Mouse (Mus musculus) neural tube, embryonic 15.5 days (tissue): ENCODE results near the gene Mindy4b-ps. TPM values are rescaled to one million over a fixed set of nuclear protein-coding genes. Genes with fewer than 3 reads are reported as not detected.

ENCODE experiments used
- ATAC-seq: fragments of 200-750 bp; cut with Nextera tagmentation; 2 replicates; pipeline ENCODE4 v1.8.0; 2017; ENCODE audit warnings: mild to moderate bottlenecking, moderate TSS enrichment, moderate library complexity; ENCODE audit not compliant: low FRiP score
- H3K27ac ChIP-seq: fragments of 300-500 bp; sonication (generic); replicated peaks from 2 replicates; pipeline ENCODE4 v1.5.1; 2015; ENCODE audit warnings: mild to moderate bottlenecking, inconsistent platforms
- H3K27me3 ChIP-seq: fragments of 300-500 bp; sonication (generic); replicated peaks from 2 replicates; pipeline ENCODE4 v1.6.1; 2015; ENCODE audit warnings: inconsistent platforms
- H3K36me3 ChIP-seq: fragments of 300-500 bp; sonication (generic); 2 replicates; pipeline ENCODE4 v1.6.1; 2015; ENCODE audit warnings: inconsistent platforms
- H3K4me1 ChIP-seq: fragments of 300-500 bp; sonication (generic); 2 replicates; pipeline ENCODE4 v1.6.1; 2015; ENCODE audit warnings: inconsistent platforms
- H3K4me2 ChIP-seq: fragments of 300-500 bp; sonication (generic); 2 replicates; pipeline ENCODE4 v1.6.1; 2015; ENCODE audit warnings: inconsistent platforms, mild to moderate bottlenecking, moderate library complexity
- H3K4me3 ChIP-seq: fragments of 300-500 bp; sonication (generic); replicated peaks from 2 replicates; pipeline ENCODE4 v1.5.1; 2015; ENCODE audit warnings: mild to moderate bottlenecking, inconsistent platforms
- H3K9ac ChIP-seq: fragments of 300-500 bp; sonication (generic); replicated peaks from 2 replicates; pipeline ENCODE4 v1.6.1; 2015; ENCODE audit warnings: mild to moderate bottlenecking, inconsistent platforms
- H3K9me3 ChIP-seq: fragments of 300-500 bp; sonication (generic); replicated peaks from 2 replicates; pipeline ENCODE4 v1.6.1; 2016; ENCODE audit warnings: inconsistent platforms
- WGBS: fragments of 180-500 bp; shearing (Covaris S2); methylation state at CpG from one replicate; pipeline ENCODE4 v1.1.7; 2015; ENCODE audit warnings: mixed read lengths; 5-methylcytosine and 5-hydroxymethylcytosine counted together
- polyA plus RNA-seq: library from polyadenylated mRNA; unstranded; fragments of >200 nt; fragmentation: Nextera tagmentation; extraction: Ambion mirVana; gene quantifications from 2 replicates; pipeline ENCODE4 v1.2.1, GENCODE M21; 2015

The Mindy4b-ps gene
- polyA plus RNA-seq, 1 experiment from 2014 or later = 0.26 TPM

DNA sequence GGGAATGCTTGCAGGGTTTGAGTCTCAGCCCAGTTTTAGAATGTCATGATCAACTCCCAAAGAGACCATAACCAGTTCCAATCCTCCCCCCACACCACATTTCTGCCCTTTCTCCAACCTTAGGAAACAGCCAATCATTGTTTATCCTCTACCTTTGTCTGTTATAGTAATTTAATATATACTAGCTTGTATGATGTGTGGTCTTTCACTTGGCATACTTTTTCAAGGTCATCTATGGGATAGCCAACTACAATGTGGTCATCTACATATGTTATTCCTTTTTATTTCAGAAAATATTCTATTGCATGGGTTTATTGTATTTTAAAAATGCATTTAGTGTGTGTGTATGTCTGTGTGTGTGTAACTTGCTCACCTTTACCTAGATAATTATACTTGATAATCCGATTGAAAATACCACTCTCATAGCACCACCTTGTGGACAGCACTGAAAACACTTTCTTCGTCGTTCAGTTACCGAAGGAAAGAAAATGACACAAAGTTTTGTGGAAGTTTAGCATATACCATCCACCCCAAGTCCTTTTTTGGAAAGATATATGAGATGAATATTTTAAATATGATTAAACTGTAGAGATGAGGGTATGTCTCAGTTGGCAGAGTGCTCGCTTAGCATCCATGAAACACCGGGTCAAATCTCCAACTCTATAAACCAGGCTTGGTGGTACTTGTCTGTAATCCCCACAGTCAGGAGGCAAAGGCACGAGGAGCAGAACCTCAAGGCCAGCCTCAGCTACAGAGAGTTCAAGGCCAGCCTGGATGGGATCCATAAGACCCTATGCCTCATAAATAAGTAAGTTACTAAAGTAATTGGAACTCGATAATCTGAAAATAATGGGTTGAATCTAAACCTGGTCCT lies 37.7 kb downstream of the Mindy4b-ps start:
- Histone ChIP-seq H3K9me3 (no peaks in the 10 kb centered on the region), H3K27ac (no peak overlapping the region), H3K4me3 (no peak overlapping the region), H3K4me2 (no peak overlapping the region), H3K4me1 (no peaks in the 10 kb centered on the region; the same call in 1 of the 2 replicates), H3K27me3 (no peaks in the 10 kb centered on the region), H3K36me3 (no peaks in the 10 kb centered on the region), H3K9ac (no peak overlapping the region)
- WGBS = 36% methylated on average over 8 of the region's 8 CpGs
- peak; percentile 47; the same call in 1 of the 2 replicates for ATAC-seq

DNA sequence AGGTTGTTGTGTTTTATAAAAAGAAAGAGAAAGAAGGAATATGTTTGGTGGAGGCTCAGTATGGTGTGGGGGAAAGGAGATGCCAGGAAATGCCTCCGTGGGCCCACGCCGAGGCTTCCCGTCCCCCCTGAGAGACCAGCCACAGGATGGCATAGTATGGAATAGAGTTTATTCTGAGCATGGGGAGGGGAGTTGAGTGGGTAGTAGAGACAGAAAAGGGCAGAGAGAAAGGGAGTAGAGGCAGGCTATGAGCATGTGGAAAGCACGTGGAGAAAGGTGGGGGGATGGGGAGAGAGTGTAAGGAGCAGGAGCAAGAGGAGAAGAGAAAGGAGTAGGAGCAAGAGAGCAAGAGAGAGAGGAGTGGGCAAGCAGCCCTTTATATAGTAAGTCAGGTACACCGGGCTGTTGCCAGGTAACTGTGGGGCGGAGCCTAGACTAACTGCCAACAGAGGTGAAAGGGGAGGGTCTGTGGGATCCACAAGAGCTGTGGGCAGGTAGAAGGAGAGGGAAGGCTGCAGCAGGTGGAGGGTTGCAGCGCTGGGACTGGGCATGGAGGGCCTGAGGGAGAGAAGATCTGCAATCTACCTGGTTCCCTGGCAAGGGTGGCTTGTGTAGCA lies 38.4 kb downstream of the Mindy4b-ps start:
- H3K9me3 ChIP-seq = no peaks in the 10 kb centered on the region
- H3K27me3 ChIP-seq = no peaks in the 10 kb centered on the region
- H3K36me3 ChIP-seq = no peaks in the 10 kb centered on the region
- no peak overlapping the region for H3K9ac ChIP-seq
- WGBS = 59% methylated on average over 8 of the region's 8 CpGs
- H3K4me3 ChIP-seq = no peak overlapping the region
- no peaks in the 10 kb centered on the region; the same call in 1 of the 2 replicates for H3K4me1 ChIP-seq
- H3K4me2 ChIP-seq = no peak overlapping the region
- no peak overlapping the region for H3K27ac ChIP-seq
- ATAC-seq = peak; percentile 47; the same call in 1 of the 2 replicates

DNA sequence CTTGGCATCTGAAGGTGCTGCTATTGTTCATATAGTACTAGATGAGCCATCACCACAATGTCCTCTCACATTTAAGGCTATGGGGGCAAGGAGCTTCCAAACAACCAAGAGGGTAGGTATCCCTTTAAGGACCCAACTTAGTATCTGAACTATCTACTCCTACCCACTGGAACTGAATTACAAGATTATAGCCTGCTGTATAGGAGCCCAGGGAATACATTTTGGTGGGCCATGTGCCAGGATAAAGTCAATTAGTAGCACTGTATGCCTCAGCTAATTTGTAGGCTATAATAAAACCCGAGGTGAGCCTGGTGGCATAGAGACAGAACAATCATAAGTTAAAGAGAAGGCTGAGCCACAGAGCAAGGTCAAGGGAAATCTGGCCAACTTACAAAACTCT lies 65.7 kb downstream of the Mindy4b-ps start:
- no peak overlapping the region for H3K9ac ChIP-seq
- H3K27me3 ChIP-seq = no peaks in the 10 kb centered on the region
- no peak overlapping the region for H3K27ac ChIP-seq
- no peak for ATAC-seq
- H3K4me1 ChIP-seq = no peaks in the 10 kb centered on the region
- H3K36me3 ChIP-seq = no peaks in the 10 kb centered on the region
- H3K4me2 ChIP-seq = no peak overlapping the region
- H3K4me3 ChIP-seq = no peak overlapping the region
- WGBS = 28% methylated on average over 1 of the region's 1 CpGs
- no peaks in the 10 kb centered on the region for H3K9me3 ChIP-seq

DNA sequence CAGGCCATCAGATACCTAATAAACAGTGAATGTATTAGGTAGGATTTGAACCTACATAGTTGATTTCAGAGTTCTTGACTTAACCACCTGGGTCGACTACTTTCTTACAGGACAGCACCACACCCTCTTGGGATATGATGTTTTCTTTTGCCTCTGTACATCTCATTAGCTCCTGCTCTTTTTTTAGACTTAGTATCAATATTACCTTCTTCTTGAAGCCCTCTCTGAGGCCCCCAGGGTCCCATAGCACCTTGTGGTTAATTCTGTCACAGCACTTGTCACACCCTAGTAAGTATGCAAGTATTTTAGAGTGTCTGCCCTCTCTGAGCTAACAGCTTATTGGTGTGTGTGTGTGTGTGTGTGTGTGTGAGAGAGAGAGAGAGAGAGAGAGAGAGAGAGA lies 66.3 kb downstream of the Mindy4b-ps start:
- no peak overlapping the region for H3K9ac ChIP-seq
- no peak overlapping the region for H3K4me2 ChIP-seq
- H3K36me3 ChIP-seq = no peaks in the 10 kb centered on the region
- H3K4me3 ChIP-seq = no peak overlapping the region
- no peaks in the 10 kb centered on the region for H3K9me3 ChIP-seq
- no peak overlapping the region for H3K27ac ChIP-seq
- 89% methylated on average over 1 of the region's 1 CpGs for WGBS
- H3K27me3 ChIP-seq = no peaks in the 10 kb centered on the region
- no peak for ATAC-seq
- no peaks in the 10 kb centered on the region for H3K4me1 ChIP-seq

DNA sequence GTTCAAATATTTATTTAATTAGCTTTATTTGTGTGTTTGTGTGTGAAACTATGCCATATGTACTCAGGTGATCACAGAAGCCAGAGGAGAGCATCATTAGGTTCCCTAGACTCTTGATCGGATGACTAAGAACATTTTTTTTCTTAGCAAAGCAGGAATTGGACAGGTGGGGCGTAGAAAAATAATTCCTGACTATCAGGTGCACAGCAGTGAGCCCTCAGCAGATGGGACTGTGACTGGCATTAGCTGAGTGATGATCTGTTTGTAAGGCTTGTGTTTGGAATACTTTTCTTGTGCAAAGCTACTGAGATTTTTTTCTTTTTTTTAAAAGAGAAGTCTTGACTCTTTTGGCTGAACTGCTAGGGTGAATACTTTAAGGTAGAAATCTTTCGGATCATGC lies 67.8 kb downstream of the Mindy4b-ps start:
- ATAC-seq = no peak
- Histone ChIP-seq H3K4me2 (no peak overlapping the region), H3K27ac (no peak overlapping the region), H3K27me3 (no peaks in the 10 kb centered on the region), H3K4me3 (no peak overlapping the region), H3K9me3 (no peaks in the 10 kb centered on the region), H3K36me3 (no peaks in the 10 kb centered on the region), H3K9ac (no peak overlapping the region), H3K4me1 (no peaks in the 10 kb centered on the region)
- WGBS = 85% methylated on average over 3 of the region's 3 CpGs

DNA sequence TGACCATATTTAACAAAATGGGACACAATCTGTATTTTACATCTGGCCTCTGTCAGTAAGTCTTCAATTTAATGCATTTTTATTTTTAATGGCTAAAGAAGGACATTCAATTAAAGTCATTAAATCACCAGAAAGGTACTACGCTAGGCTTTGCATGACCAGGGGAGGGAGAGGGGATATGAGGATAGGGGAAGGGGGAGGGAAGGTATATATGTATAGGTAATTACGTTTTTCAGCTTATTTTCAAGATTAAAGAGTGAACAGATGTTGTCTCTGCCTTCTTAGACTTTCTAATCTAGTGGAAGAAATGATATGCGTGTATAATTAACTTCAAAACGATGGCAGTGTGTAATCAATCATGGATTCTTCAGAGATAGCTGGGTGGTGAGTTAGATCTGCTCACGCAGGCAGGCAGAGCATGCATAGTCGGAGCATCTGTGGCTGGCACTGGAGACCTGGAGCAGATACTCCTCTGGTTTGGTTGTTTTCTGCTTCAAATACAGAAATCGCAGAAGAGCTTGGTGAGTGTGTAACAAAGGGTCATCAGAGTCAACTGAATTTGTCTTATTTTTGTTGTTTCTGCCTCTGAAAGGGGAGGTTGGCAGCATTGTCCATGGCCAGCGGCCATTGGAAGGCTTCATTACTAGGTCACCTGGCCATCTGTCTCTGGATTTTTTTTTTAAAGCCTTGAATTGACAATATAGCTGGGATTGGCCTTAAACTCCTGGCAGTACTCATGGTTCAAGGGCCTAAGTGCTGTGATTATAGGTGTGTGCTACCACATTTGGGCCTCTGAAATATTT lies 70.1 kb downstream of the Mindy4b-ps start:
- Histone ChIP-seq H3K4me1 (no peaks in the 10 kb centered on the region), H3K9ac (no peak overlapping the region), H3K27me3 (no peaks in the 10 kb centered on the region), H3K36me3 (no peaks in the 10 kb centered on the region), H3K9me3 (no peaks in the 10 kb centered on the region), H3K4me2 (no peak overlapping the region), H3K27ac (no peak overlapping the region), H3K4me3 (no peak overlapping the region)
- ATAC-seq = no peak
- WGBS = 57% methylated on average over 8 of the region's 8 CpGs

DNA sequence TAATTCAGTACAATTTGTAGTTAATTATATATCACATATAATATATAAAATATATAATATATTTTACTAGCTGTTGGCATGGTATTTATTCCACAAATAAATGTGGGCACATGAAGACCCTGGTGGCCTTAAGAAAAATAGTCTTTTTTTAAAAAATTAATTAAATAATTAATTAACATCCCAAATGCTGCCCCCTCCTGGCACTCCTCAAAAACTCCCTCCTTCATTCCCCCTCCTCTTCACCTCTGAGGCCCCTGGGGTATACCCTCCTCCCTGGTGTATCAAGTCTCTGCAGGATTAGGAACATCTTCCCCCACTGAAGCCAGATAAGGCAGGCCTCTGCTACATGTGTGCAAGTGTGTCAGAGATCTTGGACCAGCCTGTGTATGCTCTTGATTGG lies 73.4 kb downstream of the Mindy4b-ps start:
- H3K36me3 ChIP-seq = no peaks in the 10 kb centered on the region
- H3K4me2 ChIP-seq = no peak overlapping the region
- H3K27ac ChIP-seq = no peak overlapping the region
- H3K9ac ChIP-seq = no peak overlapping the region
- no peak for ATAC-seq
- no peaks in the 10 kb centered on the region for H3K9me3 ChIP-seq
- no peaks in the 10 kb centered on the region for H3K4me1 ChIP-seq
- H3K4me3 ChIP-seq = no peak overlapping the region
- H3K27me3 ChIP-seq = no peaks in the 10 kb centered on the region

DNA sequence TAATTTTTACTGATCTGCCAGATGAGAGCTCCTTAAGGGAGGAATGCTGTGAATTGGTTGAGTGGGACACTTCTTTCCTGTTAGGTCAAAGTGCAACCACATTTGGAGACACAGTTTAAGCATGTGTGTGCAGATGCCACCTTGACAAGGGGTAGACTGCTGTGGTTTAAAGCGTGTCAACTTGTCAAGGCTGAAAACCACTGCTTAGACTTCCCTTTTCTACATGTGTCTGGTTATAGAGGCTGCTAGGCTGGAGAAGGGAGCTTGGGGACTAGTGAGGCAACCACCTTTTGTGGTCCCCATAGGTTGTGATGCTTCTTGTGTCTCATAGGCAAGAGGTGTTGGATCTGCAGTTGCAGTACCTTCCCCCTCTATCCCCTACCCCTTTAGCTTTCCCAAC lies 74.2 kb downstream of the Mindy4b-ps start:
- Histone ChIP-seq H3K9ac (no peak overlapping the region), H3K4me3 (no peak overlapping the region), H3K27ac (no peak overlapping the region), H3K9me3 (no peaks in the 10 kb centered on the region), H3K4me1 (no peaks in the 10 kb centered on the region), H3K27me3 (no peaks in the 10 kb centered on the region), H3K36me3 (no peaks in the 10 kb centered on the region), H3K4me2 (no peak overlapping the region)
- ATAC-seq = no peak
- WGBS = 92% methylated on average over 1 of the region's 1 CpGs

DNA sequence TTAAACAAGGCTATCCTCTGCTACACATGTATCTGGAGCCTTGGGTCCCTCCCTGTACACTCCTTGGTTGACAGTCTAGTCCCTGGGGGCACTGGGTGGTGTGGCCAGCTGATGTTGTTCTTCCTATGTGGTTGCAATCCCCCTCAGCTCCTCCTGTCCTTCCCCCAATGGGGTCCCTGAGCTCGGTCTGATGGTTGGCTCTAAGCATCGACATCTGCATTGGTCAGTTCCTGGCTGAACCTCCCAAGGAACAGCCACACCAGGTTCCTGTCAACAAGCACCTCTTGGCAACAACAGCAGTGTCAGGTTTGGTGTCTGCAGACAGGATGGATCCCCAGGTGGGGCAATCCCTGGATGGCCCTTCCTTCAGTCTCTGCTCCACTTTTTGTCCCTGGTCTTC lies 82.6 kb downstream of the Mindy4b-ps start:
- no peaks in the 10 kb centered on the region for H3K27me3 ChIP-seq
- WGBS = 69% methylated on average over 2 of the region's 2 CpGs
- no peak overlapping the region for H3K27ac ChIP-seq
- H3K9me3 ChIP-seq = no peaks in the 10 kb centered on the region
- ATAC-seq = no peak
- no peak overlapping the region for H3K9ac ChIP-seq
- H3K4me2 ChIP-seq = no peak overlapping the region
- H3K4me3 ChIP-seq = no peak overlapping the region
- no peaks in the 10 kb centered on the region for H3K36me3 ChIP-seq
- no peaks in the 10 kb centered on the region for H3K4me1 ChIP-seq
